Mouse (Mus musculus) small intestine, adult 2 months (tissue): Measurements from ENCODE around the gene Ms4a5.

Experiments used
- CTCF ChIP-seq: fragments of 200-500 bp; IDR thresholded peaks from 2 replicates; pipeline ENCODE4 v1.5.1; 2012; ENCODE audit warnings: low read depth, mild to moderate bottlenecking, control low read depth, inconsistent platforms, low read length, moderate library complexity, mixed read lengths; ENCODE audit not compliant: insufficient replicate concordance, insufficient read length; ENCODE audit errors: extremely low read depth
- POLR2A ChIP-seq: fragments of 200-500 bp; IDR thresholded peaks from 2 replicates; pipeline ENCODE4 v1.6.1; 2012; ENCODE audit warnings: low read depth, mild to moderate bottlenecking, control low read depth, inconsistent platforms, low read length, moderate library complexity

DNA sequence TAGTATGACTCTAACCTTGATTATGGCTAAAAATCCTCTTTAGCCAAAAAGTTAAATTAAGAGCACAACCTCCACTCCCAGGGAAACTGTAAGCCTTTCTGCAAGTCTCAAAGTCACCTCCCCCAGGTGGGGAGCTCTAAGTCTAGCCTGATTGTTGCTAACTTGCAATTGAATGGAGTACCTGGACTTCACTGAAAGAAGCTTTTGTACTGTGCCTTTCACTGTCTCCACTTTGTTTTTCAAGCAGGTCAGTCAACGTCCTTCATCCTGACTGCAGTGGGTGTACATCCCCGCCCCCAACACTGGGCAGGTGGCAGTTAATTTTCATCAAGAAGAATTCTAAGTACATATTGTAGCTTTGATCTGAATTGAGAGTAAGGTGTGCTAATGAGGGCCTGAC, 15.3 kb upstream of the Ms4a5 start:
- no peak for TF ChIP-seq CTCF
- TF ChIP-seq POLR2A = no peak
